Mouse (Mus musculus): ENCODE measurements at regions not wholly inside any gene's neighbourhood (a gene's known extent, or its start where the extent isn't known, plus 50 kb on each side); places are given as distances from the start of the nearest gene placed in this dataset.

- no peak for ATAC-seq (replicated peaks; ENCODE audit: low read depth, poor library complexity, severe bottlenecking)
Observed at GRCm38 (mm10) chr2:128427181-128427880, 163.7 kb upstream of the Spdye4c start.

- peak; percentile 59 for ATAC-seq (replicated peaks; ENCODE audit: low read depth, poor library complexity, severe bottlenecking)
Observed at GRCm38 (mm10) chr2:128428154-128428553, 162.9 kb upstream of the Spdye4c start.

- peak; percentile 62 for ATAC-seq (replicated peaks; ENCODE audit: low read depth, poor library complexity, severe bottlenecking)
Observed at GRCm38 (mm10) chr2:128428651-128429633, 162.1 kb upstream of the Spdye4c start.

GRCm38 (mm10) chr2:128429786-128430185 is 161.2 kb upstream of the Spdye4c start:
- peak; percentile 42 for ATAC-seq (replicated peaks; ENCODE audit: low read depth, poor library complexity, severe bottlenecking)

GRCm38 (mm10) chr2:128430776-128431291 is 160.2 kb upstream of the Spdye4c start:
- no peak for ATAC-seq (replicated peaks; ENCODE audit: low read depth, poor library complexity, severe bottlenecking)

GRCm38 (mm10) chr2:128431751-128432150 is 159.3 kb upstream of the Spdye4c start:
- ATAC-seq (replicated peaks; ENCODE audit: low read depth, poor library complexity, severe bottlenecking), result no peak

GRCm38 (mm10) chr2:128432741-128433140 is 158.3 kb upstream of the Spdye4c start:
- ATAC-seq (replicated peaks; ENCODE audit: low read depth, poor library complexity, severe bottlenecking), result no peak

GRCm38 (mm10) chr2:128433553-128434081 is 157.4 kb upstream of the Spdye4c start:
- ATAC-seq (replicated peaks; ENCODE audit: low read depth, poor library complexity, severe bottlenecking), result no peak

GRCm38 (mm10) chr2:128434200-128434977 is 156.6 kb upstream of the Spdye4c start:
- ATAC-seq (replicated peaks; ENCODE audit: low read depth, poor library complexity, severe bottlenecking), result no peak

GRCm38 (mm10) chr2:128436378-128436777 is 154.6 kb upstream of the Spdye4c start:
- no peak for ATAC-seq (replicated peaks; ENCODE audit: low read depth, poor library complexity, severe bottlenecking)

GRCm38 (mm10) chr2:128437698-128438097 is 153.3 kb upstream of the Spdye4c start:
- ATAC-seq (replicated peaks; ENCODE audit: low read depth, poor library complexity, severe bottlenecking), result no peak

- no peak for ATAC-seq (replicated peaks; ENCODE audit: low read depth, poor library complexity, severe bottlenecking)
Observed at GRCm38 (mm10) chr2:128438161-128438822, 152.7 kb upstream of the Spdye4c start.

- no peak for ATAC-seq (replicated peaks; ENCODE audit: low read depth, poor library complexity, severe bottlenecking)
Observed at GRCm38 (mm10) chr2:128438897-128439296, 152.1 kb upstream of the Spdye4c start.

GRCm38 (mm10) chr2:128444599-128445011 is 146.4 kb upstream of the Spdye4c start:
- no peak for ATAC-seq (replicated peaks; ENCODE audit: low read depth, poor library complexity, severe bottlenecking)

- ATAC-seq (replicated peaks; ENCODE audit: low read depth, poor library complexity, severe bottlenecking), result peak; percentile 78
Observed at GRCm38 (mm10) chr2:128445443-128445842, 145.6 kb upstream of the Spdye4c start.

GRCm38 (mm10) chr2:128449294-128449693 is 141.7 kb upstream of the Spdye4c start:
- ATAC-seq (replicated peaks; ENCODE audit: low read depth, poor library complexity, severe bottlenecking), result no peak

- ATAC-seq (replicated peaks; ENCODE audit: low read depth, poor library complexity, severe bottlenecking), result no peak
Observed at GRCm38 (mm10) chr2:128450045-128450444, 141.0 kb upstream of the Spdye4c start.

GRCm38 (mm10) chr2:128451554-128452239 is 139.3 kb upstream of the Spdye4c start:
- peak; percentile 88 for ATAC-seq (replicated peaks; ENCODE audit: low read depth, poor library complexity, severe bottlenecking)

GRCm38 (mm10) chr2:128452582-128452981 is 138.4 kb upstream of the Spdye4c start:
- no peak for ATAC-seq (replicated peaks; ENCODE audit: low read depth, poor library complexity, severe bottlenecking)
